Mouse (Mus musculus) thymus, postnatal 36 days (tissue): ENCODE measurements around the gene Scgb1a1.
"Not testable (repeated sequence)": the region's sequence is repeated elsewhere in the genome, so short reads cannot be mapped to it uniquely, and the experiment has no call there.

Experiments
- DNase-seq, 2 experiments: peaks; one replicate each; pipeline ENCODE4 v3.0.0; 2022; ENCODE audit warnings: mixed read lengths in 2 of 2

Gene Scgb1a1

DNA sequence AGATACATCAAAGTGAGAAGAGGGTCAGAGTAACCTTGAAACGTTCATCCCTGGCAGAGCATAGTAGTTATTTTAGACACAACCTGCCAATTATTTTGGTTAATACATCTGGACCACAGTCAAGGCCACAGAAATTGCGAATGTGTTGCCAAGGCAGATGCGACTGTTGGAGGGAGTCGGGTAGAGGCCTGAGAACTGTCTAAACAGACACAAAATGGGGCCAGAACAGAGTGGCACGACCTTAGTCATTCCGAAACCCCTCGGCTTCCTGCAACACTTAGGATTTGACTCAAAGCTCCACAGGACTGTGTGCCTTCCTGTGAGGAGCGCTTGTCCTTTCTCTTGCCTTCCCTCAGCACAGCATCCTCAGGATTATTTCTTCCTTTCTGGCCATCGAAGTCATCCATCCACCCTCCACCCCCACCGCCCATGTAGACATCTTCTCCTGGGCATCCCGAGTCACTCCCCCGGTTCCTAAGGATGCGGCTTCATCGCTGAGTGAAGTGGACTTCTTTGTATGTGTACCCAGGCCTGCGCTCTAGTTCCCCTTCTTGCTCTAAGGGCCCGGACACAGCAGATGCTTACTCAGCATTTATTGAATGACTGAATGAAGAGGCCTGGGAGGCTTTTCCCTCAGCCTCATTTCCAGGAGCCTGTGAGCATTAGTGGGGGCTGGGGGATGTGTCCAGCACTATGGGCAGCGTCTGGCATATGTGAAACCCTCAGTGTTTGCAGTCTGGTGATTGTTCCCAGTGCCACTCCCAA, 12.7 kb upstream of the Scgb1a1 start:
- no peak for DNase-seq

DNA sequence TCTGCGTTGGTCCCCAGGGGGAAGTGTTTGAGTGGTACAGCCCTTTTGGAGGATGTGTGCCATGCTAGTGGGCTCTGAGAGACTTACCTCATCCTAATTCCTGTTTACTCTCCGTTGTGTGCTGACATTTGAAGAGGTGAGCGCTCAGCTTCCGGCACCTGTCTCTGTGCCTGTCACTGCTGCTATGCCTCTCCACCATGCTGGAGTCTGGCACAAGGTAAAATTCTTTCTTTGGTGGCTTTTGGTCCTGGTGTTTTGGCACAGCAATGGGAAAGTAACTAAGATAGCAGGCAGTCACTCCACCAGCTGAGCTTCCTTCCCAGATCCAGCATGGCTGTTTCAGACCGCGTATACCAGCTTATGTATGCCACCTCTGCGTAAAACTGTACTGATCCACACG, 12.0 kb upstream of the Scgb1a1 start:
- no peak for DNase-seq

DNA sequence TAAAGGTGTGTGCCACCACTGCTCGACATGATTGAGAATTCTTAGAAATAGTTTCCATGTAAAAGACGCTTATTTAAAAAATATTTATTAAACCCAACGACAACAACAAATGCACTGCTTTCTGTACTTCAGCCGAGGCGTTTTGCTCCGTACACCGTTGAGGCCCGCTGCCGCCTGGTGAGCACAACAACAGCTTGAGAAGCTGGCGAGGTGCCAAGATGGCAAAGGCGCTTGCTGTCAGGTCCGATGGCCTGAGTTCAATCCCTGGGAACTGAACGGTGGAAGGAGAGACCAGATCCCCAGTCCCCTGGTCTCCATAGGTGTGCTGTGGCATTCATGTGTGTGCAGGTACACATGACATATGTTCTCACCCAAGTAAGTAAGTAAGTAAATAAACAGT, 9.7 kb upstream of the Scgb1a1 start:
- no peak for DNase-seq

DNA sequence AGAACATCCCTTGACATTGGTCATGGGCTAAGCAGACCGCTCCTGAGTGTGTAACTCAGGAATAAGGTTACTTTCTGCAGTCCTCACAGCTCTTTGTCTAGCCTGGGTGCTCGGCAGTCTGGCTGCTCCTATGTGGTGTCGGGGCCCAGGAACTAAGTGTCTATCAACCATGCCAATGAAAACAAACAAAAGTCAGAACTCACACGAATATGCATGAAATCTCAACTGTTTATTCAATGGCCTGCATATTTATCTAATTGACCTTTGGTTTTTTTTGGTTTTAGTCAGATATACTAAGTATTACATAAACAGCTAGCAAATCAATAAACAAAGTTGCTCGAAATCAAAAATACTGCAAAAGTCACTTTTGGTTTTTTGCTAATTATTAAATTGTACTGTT, 7.4 kb upstream of the Scgb1a1 start:
- no peak for DNase-seq

DNA sequence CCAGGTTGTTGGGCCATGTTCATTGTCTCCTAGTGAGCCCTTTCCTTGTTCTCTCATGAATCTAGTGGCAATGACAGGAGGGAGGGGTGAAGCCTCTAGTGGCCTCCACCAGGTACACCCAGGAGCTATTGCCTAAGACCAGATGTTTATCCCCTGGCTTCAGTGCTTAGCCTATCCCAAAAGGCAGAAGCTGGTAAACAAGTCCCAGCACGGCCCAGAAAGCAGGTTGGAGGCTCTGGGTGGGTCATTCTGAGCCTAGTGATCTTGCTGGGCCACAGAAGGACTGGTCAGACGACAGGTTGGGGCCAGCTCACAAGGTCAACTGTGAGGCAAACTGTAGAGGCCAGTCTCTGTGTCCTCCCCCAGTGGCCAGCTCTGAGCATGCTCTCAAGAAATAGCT, 3.0 kb upstream of the Scgb1a1 start:
- no peak for DNase-seq

DNA sequence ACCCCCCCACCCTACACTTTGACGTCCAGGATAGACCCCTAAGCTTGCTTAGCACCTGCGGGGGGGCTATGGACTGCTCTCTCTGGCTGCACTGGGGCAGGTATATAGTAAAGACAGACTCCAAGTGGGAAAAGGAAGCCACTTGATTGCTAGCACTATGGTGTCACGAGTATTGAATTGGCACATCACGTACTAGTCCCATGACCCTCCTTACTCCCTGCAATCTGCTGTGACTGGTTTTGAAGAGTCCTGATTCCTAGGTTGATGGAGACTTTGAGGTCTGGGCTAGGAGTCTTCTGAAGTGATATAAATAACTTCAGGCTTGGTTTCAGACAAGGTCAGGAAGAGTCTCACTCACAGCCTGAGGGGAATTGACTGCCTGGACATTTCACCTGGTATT, 2.4 kb upstream of the Scgb1a1 start:
- no peak for DNase-seq

DNA sequence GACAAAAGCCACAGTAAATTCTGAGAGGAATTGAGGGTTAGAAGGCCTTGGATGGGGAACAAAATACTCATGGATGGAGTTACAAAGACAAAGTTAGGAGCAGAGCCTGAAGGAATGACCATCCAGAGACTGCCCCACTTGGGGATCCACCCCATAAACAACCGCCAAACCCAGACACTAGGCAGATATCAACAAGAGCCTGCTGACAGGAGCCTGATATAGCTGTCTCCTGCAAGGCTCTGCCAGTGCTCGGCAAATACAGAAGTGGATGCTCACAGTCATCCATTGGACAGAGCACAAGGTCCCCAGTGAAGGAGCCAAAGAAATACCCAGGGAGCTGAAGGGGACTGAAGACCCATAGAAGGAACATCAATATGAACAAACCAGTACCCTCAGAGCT, 3.9 kb downstream of the Scgb1a1 start:
- DNase-seq: not testable (repeated sequence)

DNA sequence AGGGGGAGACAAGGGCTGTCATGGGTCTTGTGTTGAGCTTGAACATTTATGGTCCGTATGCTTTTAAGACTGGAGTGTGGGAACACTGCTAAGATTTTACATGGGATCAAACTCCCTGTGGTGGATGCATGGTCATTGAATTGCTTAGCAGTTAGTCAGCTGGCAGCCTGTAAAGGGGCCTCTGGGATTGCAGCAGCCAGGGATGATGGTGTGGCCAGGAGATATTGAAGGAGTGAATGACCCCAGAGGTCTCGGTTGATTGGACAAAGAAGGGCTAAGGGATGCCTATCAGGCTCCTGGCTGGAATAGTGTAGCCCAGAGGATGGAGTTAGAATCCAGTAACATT, 4.8 kb downstream of the Scgb1a1 start:
- DNase-seq: no peak

DNA sequence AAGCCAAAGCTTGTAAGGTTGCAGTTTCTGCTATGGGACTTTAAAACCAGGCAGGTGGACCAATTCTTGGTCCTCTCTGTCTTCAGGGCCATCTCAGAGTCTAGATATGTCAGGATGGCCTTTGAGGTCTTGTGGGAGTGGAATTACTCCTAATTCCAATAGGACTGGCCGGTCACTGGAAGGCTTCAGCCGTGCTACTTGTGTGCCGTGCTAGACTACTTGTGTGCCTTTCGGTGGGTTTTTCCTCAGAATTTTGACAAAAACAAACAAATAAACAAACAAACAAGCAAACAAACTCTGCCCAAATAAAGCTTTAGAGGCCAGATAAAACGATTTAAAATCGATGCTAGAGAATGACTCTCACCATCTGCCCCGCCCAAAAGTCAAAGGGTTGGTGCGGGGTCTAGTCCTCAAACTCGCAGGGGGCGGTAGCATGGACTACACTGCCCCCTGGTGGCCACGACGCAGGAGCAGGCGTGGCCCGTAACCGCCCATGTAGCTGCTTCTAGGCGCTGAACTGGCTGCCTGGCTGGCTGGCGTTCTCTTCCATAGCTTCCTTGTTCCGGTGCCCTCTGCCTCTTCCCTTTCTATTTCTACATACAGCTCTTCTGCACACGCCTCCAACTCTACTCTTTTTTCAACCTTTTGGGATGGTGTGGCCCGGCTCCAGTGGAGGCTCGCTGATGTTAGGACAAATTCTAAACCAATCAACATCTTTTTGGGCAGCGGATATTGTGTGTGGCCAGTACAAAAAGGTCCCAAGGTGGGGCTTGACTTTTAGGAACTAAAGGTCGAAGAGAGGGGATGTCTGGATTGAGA, 5.4 kb downstream of the Scgb1a1 start:
- peak; percentile 82 for DNase-seq

DNA sequence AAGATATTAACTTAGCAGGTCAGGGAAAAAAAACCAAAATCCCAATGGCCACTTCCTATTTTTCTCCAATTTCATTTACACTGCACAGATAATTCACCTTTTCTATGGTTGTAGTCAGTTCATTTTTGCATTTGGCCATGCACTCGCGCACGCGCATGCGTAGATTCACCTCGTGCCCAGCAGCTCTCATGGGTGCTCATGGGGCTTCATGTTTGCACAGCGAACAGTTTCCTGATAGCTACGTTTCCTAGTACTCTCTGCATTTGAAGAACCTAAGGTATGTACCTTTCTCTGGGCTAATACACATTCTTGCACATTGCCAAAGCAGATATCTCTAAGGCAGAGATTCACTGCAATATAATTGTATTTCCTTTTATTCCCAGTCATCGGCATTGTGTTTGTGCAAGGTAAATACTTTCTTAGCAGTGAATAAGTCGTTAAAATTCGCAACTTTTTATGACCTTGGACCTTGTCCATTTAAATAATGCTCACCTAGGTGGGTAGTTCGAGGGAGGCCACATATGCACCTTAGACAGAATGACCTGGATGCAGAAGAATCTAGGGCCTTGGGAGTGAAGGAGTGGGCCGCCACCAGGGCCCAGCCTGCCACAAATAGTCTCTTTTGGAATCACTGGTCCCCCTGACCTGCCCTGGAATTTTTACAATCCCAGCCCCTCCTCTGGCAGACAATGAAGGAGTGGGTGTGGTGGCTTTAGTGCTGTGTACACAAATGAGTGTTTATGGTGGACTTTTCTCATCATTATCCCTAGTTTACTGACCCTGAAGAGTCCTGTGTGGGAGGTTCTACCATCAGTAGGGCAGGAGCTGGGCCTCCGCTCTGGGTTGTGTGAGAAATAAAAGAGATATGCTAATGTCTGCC, 6.2 kb downstream of the Scgb1a1 start:
- DNase-seq: no peak

DNA sequence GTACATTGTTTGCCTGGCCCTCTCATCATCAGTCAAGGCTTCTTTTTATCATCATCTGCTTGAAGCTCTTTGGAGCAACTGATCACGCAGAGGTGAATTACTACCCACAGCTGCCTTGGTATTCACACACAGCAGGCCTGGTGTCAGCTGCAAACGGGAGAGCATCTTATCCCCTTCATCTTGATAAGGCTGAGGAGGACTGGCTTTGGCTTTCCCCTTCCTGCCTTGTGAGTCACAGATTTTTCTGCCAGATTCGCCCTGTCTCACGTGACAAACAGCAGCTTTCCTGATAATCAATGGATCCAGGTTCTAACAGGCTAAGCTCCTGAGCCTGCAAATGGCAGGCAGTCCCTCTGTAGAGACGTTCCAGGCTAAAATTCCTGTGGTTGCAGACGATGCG, 7.8 kb downstream of the Scgb1a1 start:
- DNase-seq: no peak

DNA sequence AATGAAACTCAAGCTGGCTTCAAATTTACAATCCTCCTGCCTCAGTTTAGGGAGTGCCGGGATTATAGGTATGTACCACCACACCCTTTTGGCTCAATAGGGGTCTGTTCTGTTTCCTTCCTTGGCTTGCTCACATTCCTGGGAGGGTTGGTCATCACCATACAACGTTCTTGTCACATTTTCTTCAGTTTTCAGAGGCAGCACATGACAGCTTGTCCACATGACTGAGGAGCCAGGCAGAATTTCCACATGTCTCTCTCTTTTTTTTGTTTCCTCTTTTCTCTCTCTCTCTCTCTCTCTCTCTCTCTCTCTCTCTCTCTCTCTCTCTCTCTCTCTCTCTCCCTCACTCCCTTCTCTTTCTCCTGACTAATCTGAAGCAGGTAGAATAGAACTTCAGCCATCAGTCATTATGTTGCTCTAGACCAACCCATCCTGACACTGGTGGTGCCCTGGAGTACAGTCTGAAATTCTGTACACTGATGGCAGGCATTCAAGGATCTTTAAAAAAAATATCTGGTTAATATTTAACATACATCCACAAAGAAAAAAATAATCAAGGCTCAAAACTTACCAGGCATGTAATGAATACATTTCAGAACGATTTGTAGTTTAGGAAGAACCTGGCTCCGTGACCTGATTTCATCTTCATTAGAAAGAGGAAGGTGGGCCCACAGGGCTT, 10.6 kb downstream of the Scgb1a1 start:
- DNase-seq: no peak

DNA sequence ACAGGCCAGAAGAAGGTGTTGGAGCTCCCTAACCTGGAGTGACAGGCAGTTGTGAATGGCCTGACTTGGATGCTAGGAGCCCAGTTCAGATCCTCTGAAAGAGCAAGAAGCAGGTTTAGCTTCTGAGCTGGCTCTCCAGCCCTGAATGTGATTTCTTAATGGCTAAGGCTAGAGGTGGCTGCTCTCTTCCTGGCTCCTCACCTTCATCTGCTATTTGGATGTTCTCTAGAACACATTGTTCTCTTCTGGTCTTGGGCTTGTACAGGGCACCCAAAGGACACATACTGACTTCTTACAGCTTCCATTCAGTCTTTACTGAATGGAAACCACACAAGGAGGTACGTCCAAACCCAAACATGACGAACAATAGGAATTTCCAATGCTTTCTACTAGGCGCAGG, 11.7 kb downstream of the Scgb1a1 start:
- DNase-seq: no peak

DNA sequence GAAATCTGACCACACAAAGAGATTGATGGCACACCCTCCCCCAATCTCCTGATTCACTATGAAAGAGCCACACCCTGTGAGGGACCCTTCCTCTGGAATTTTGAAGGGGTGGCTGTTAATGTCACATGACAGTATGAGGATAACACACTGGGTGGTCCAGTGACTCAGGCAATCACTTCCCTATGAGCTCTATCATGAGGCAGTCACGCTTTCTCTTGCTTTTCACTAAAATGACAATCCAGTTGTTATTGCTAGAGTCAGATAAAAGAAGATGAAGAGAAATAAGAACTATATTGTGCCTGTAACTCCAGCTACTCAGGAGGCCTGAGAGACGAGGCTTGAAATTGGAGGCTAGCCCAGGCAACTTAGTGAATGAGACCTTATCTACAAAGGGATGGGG, 12.2 kb downstream of the Scgb1a1 start:
- DNase-seq: no peak

DNA sequence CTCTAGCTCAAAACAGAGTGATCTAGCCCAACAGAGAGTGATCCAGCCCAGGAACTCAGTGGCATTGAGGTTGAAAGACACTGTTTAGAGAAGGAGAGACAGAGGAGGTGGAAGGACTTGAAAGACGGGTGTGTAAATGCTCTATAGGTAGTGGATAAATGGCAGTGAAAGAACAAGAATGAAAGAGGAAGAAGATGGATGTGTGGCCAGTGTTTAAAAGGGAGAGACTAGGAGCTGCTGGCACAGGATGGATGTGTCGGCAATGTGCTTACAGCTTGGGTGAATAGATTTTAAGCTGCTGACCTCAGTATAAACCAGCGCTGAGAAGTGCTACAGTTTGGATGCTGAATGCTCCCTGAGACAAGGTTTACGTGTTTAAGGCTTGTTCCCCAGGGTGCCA, 13.3 kb downstream of the Scgb1a1 start:
- DNase-seq: no peak

DNA sequence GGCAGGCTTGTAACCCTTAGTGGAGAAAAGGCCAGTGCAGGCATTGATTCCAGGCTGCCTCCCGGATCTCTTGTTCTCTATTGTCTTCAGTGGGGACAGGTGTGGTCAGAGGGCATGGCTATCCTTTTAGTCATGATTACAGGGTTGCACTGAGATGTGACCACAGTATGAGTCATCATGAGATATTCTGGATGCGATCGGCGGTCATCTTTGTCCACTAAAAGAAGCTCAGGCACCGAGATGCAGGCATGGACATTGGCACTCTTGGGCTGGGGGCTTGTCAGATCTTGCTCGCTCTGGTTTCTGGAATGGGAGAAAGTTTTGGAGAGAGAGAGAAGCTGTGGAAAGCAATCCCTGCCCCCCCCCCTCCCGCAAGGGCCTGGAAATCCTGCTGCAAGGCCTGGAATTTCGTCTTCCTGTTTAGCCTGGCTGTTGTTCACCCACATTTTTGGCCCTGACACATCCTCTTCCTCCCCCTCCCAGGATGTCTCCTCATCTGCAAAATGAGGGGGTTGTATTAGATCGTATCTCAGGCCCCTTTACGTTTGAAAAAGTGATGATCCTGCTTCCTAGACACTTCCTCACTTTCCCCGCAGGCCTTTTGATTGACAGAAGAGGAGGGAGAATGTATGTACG, 13.9 kb downstream of the Scgb1a1 start:
- no peak for DNase-seq

DNA sequence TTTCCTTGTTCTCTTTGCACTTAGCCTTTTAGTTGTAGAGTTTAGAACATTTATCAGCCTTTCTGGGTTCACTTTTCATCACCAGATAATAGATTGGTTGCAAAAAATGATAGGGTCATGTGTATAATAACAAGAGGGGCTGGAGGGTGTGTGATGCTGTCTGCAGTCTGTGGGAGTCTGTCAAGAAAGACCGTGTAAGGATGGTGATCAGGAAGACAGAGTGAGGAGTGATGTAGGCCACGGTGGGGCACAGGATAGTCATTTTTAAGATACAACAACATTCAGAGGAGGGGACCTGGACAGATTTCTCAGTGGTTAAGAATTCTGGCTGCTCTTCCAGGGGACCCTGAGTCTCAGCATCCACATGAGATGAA, 15.6 kb downstream of the Scgb1a1 start:
- no peak for DNase-seq

DNA sequence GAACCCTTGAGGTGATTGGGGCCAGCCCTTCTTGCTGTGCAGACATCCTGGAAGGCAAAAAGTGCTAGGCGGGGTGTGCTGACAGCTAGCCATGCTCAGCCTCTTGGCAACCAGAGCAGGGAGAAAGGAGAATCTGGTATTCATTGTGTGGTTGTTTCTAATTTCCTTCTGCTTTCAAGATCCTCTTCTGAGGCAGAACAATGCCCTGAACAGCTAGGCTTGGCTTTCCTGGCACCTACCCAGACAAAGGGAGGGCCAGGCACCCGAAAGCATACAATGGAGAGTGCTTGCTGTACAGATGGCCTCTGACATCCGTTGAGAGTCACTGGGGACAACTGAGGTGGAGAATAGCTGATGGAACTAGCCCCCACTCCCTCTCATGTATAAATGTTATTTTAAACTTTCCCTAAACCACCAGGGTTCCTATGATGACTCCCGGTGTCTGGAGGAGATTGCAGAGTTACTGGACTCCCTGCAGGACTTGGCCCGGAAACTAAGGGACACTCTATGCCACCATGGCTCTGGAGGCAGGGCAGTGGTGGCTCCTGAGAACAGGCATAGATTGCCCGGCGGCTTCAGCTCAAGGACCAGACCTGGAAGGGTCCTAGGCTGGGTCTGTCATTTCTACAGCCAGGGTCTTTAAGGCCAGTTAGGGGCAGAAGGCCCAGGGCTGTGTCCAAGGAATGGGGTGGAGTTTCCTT, 16.2 kb downstream of the Scgb1a1 start:
- no peak for DNase-seq

DNA sequence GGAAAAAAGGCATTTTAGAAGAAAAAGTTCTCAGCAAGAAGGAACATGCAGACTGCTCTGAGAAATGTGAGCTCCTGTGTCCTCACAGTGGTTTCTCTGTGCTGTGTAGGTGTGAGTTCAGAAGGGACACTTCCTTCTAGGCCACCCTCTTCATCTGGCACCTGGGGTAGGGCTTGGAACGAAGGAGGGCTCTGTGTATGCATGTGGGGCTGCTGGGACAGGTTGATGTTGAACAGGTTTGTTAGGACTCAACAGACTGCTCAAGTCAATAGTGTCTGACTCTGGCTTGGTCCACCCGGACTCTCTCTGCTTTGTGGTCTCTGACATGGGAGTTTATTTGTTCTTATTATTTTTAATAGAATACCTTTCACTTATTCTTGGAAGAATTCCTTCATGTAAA, 17.4 kb downstream of the Scgb1a1 start:
- DNase-seq: no peak

DNA sequence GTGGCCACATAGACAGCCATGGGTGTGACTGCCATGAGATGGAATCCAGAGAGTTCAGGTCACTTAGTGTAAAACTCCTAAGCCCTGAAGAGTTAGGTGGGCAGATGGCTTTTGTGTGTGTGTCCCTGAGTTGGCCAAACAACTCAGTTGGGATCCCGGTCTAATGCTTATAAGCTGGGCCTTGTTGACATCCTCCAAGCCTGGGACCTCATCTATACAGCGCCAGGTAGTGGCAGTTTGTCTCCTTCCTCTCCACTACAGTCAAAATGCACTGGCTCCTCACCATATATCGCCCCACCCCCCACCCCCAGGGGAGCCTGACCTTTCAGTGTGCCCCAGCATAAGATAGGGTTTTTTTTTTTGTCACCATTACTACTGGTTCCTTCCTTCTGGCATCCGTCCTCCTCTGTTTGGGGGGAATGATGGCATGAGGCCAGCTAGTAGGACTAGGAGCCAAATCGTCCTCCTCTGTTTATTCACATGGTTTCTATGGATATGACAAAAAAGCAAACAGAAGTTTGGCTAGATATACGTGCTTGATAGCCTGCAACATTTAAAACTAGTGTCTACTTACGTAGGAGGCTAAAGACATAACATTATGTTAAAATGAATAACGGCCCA, 18.0 kb downstream of the Scgb1a1 start:
- no peak for DNase-seq

DNA sequence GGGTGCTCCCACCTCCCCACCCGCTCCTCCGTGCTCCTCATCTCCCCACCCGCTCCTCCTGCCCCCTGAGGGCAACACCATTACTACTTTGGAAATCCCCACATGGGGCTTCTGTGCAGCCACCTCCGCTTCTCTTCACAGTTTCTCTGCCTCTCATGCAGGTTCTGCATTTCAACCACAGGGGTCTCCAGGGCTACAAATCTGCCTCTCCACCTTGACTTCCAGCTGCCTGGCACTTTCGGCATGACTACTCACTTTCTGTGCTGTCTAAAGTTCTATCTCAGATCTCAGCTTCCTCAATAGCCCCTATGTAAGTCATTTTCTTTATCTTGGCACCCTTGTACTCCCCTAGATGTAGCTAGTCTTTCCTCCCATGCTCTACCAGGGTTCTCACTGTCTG, 20.5 kb downstream of the Scgb1a1 start:
- DNase-seq: peak in 1 of 2 experiments; percentile 23
